Mouse (Mus musculus): ENCODE results near the gene Slc38a9.
A peak's percentile ranks its signal among the peaks of the same experiment; 100 is the strongest.
"Not testable (repeated sequence)": the region's sequence is repeated elsewhere in the genome, so short reads cannot be mapped to it uniquely, and the experiment has no call there.

The Slc38a9 gene

GRCm38 (mm10) chr13:112683312-112683711 lies 22.8 kb downstream of the Slc38a9 start:
- DNase-seq (ENCODE audit: inconsistent age in 2 of 2, low spot score in 1 of 2): no peak

GRCm38 (mm10) chr13:112683970-112684369 lies 23.4 kb downstream of the Slc38a9 start:
- DNase-seq (ENCODE audit: inconsistent age in 2 of 2, low spot score in 1 of 2): no peak

- DNase-seq (ENCODE audit: inconsistent age in 2 of 2, low spot score in 1 of 2): no peak
Observed at GRCm38 (mm10) chr13:112686155-112686554, 25.6 kb downstream of the Slc38a9 start.

GRCm38 (mm10) chr13:112692870-112693553 lies 32.5 kb downstream of the Slc38a9 start:
- DNase-seq (ENCODE audit: inconsistent age in 2 of 2, low spot score in 1 of 2): no peak

- no peak for DNase-seq (ENCODE audit: inconsistent age in 2 of 2, low spot score in 1 of 2)
Observed at GRCm38 (mm10) chr13:112695526-112696240, 35.1 kb downstream of the Slc38a9 start.

- no peak for DNase-seq (ENCODE audit: inconsistent age in 2 of 2, low spot score in 1 of 2)
Observed at GRCm38 (mm10) chr13:112701256-112701655, 40.7 kb downstream of the Slc38a9 start.

GRCm38 (mm10) chr13:112706351-112706750 lies 45.8 kb downstream of the Slc38a9 start:
- no peak for DNase-seq (ENCODE audit: inconsistent age in 2 of 2, low spot score in 1 of 2)

GRCm38 (mm10) chr13:112720078-112720736 lies 59.7 kb downstream of the Slc38a9 start:
- DNase-seq (ENCODE audit: inconsistent age in 2 of 2, low spot score in 1 of 2): no peak

GRCm38 (mm10) chr13:112721946-112722729 lies 61.6 kb downstream of the Slc38a9 start:
- DNase-seq (ENCODE audit: inconsistent age in 2 of 2, low spot score in 1 of 2): no peak

- DNase-seq (ENCODE audit: inconsistent age in 2 of 2, low spot score in 1 of 2): not testable (repeated sequence)
Observed at GRCm38 (mm10) chr13:112724260-112724659, 63.7 kb downstream of the Slc38a9 start.

- DNase-seq (ENCODE audit: inconsistent age in 2 of 2, low spot score in 1 of 2): peak; percentile 60 to 88
Observed at GRCm38 (mm10) chr13:112726002-112726401, 65.5 kb downstream of the Slc38a9 start.

- peak in 1 of 2 experiments; percentile 62 for DNase-seq (ENCODE audit: inconsistent age in 2 of 2, low spot score in 1 of 2)
Observed at GRCm38 (mm10) chr13:112733311-112733710, 72.8 kb downstream of the Slc38a9 start.

GRCm38 (mm10) chr13:112734906-112735713 lies 74.6 kb downstream of the Slc38a9 start:
- DNase-seq (ENCODE audit: inconsistent age in 2 of 2, low spot score in 1 of 2): peak in 1 of 2 experiments; percentile 32

GRCm38 (mm10) chr13:112736407-112736806 lies 75.9 kb downstream of the Slc38a9 start:
- no peak for DNase-seq (ENCODE audit: inconsistent age in 2 of 2, low spot score in 1 of 2)

- no peak for DNase-seq (ENCODE audit: inconsistent age in 2 of 2, low spot score in 1 of 2)
Observed at GRCm38 (mm10) chr13:112737110-112737509, 76.6 kb downstream of the Slc38a9 start.

- no peak for DNase-seq (ENCODE audit: inconsistent age in 2 of 2, low spot score in 1 of 2)
Observed at GRCm38 (mm10) chr13:112738005-112738404, 77.5 kb downstream of the Slc38a9 start.

GRCm38 (mm10) chr13:112740073-112740472 lies 79.5 kb downstream of the Slc38a9 start:
- DNase-seq (ENCODE audit: inconsistent age in 2 of 2, low spot score in 1 of 2): no peak

GRCm38 (mm10) chr13:112742076-112742830 lies 81.7 kb downstream of the Slc38a9 start:
- no peak for DNase-seq (ENCODE audit: inconsistent age in 2 of 2, low spot score in 1 of 2)

- no peak for DNase-seq (ENCODE audit: inconsistent age in 2 of 2, low spot score in 1 of 2)
Observed at GRCm38 (mm10) chr13:112743647-112744046, 83.1 kb downstream of the Slc38a9 start.

Data from adrenal gland, adult (tissue).